Mouse (Mus musculus) heart, adult 2 months (tissue): ENCODE data around the gene Grid2.

Experiments
- CTCF ChIP-seq: fragments of 200-600 bp; IDR thresholded peaks from 2 replicates; pipeline ENCODE4 v1.8.1; 2022; ENCODE audit warnings: antibody characterized with exemption, mild to moderate bottlenecking, moderate library complexity
- EP300 ChIP-seq: fragments of 200-500 bp; IDR thresholded peaks from 2 replicates; pipeline ENCODE4 v1.6.1; 2011; ENCODE audit warnings: low read depth, low read length, control low read depth; ENCODE audit not compliant: insufficient read depth
- POLR2A ChIP-seq: fragments of 200-500 bp; IDR thresholded peaks from 2 replicates; pipeline ENCODE4 v1.6.1; 2011; ENCODE audit warnings: mild to moderate bottlenecking, low read depth, low read length, control low read depth; ENCODE audit not compliant: insufficient read depth

DNA sequence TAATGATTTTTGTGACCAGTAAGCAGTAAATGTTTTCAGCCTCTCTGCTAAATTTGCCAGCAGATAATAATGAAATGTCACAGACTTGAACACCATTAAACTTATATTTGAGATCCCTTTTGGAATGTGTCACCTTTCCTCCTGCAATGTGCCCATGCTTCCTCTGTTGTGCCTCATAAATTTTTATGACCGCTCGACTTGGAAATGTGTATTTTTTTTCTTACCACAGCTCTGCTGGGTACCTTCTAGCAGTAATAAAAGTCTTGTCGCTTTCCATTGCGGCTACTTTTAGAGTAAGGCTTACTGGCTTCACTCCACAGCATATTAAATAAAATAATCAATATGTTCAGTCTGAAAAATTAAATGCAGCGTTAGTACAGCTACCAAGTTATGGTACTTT is 564.6 kb downstream of the Grid2 start:
- TF ChIP-seq CTCF (no peak), EP300 (no peak), POLR2A (no peak)
